Mouse (Mus musculus) spleen, adult 2 months (tissue): Measurements from ENCODE around the gene Ifi207.
"Not testable (repeated sequence)": the region's sequence is repeated elsewhere in the genome, so short reads cannot be mapped to it uniquely, and the experiment has no call there.

Source experiments
- CTCF ChIP-seq: fragments of 200-500 bp; IDR thresholded peaks from 2 replicates; pipeline ENCODE4 v1.5.1; 2011; ENCODE audit warnings: mild to moderate bottlenecking, inconsistent platforms; ENCODE audit not compliant: insufficient read depth, insufficient read length, insufficient replicate concordance; ENCODE audit errors: extremely low read depth
- POLR2A ChIP-seq: fragments of 200-500 bp; IDR thresholded peaks from 2 replicates; pipeline ENCODE4 v1.6.1; 2011; ENCODE audit warnings: low read depth, low read length, inconsistent platforms

DNA sequence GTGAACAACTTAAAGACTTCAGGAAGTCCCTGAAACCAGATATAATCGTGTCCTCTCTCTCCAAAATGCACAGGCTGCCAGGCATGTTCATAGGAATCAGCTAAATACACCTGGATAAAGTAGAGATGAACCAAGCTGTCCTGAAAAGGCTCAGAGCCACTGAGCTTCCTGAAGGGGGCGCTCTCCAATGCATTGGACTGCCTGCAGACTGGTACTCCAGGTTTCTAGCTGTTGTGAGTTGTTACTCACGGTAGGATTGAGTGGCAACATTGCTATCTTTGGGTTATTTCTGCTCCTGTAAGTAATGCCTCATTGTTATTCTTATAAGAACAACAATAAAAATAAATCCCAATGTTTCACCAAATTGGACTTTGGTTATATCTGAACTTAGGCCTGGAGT is 31.9 kb upstream of the Ifi207 start:
- TF ChIP-seq CTCF, POLR2A: not testable (repeated sequence)
